Mouse (Mus musculus): Measurements from ENCODE around the gene Adcy6. TPM values are rescaled to one million over a fixed set of nuclear protein-coding genes. Genes with fewer than 3 reads are reported as not detected.

Adcy6 gene
- polyA plus RNA-seq, 1 experiment = 38.2 TPM

DNA sequence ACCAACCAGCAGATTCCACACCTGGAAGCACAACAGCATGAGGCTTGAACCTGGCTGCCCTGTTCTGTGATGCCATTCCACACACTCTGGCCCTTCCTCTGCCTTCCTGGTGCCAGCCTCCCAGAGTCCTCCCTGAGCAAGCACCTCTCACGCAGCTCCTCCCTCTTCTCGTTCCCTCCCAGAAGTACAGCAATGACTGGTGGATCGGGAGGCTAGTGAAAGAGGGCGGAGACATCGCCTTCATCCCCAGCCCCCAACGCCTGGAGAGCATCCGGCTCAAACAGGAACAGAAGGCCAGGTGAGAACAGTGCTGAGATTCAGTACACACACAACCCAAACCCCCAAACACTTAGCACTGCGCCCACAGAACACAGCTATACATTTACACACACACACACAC, 30.3 kb upstream of the Adcy6 start:
- no peak overlapping the region for H3K4me3 ChIP-seq (ENCODE audit: insufficient read depth, low read length)
- peaks cover 5% of the 10 kb centered on the region; the same call in 1 of the 2 replicates for H3K4me1 ChIP-seq (ENCODE audit: control insufficient read depth, insufficient read depth, low read length)
- TF ChIP-seq CTCF (IDR thresholded peaks at IDR 0.05; ENCODE audit: extremely low read depth, insufficient read depth, low read length) (no peak), POLR2A (IDR thresholded peaks at IDR 0.05; ENCODE audit: extremely low read depth, insufficient read depth, low read length) (no peak)
- H3K27ac ChIP-seq (ENCODE audit: insufficient read depth, low read length) = no peak overlapping the region

DNA sequence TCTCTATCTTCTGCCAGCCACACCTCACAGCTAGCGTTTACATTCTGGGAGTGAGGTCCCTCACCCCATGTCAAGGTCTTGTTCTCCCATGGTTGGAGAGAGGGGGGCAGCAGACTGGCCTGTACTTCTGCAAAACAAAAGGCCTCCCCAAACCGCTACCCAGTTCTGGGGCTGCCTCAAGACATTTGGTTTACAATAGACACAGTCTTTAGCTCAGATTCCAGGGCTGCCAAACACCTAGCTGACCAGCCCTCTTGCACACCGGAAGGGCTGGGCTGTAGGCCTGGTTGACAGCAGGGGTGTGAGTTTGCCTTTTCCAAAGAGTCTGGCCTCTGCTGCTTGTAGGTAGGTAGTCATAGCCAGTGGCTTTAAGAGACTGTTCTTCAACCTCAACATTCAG, 27.3 kb upstream of the Adcy6 start:
- TF ChIP-seq CTCF (IDR thresholded peaks at IDR 0.05; ENCODE audit: extremely low read depth, insufficient read depth, low read length) = no peak
- TF ChIP-seq POLR2A (IDR thresholded peaks at IDR 0.05; ENCODE audit: extremely low read depth, insufficient read depth, low read length) = no peak
- Histone ChIP-seq H3K4me3 (ENCODE audit: insufficient read depth, low read length) (no peak overlapping the region; the same call in 1 of the 2 replicates), H3K4me1 (ENCODE audit: control insufficient read depth, insufficient read depth, low read length) (peaks cover 5% of the 10 kb centered on the region; the same call in 1 of the 2 replicates), H3K27ac (ENCODE audit: insufficient read depth, low read length) (no peak overlapping the region)

DNA sequence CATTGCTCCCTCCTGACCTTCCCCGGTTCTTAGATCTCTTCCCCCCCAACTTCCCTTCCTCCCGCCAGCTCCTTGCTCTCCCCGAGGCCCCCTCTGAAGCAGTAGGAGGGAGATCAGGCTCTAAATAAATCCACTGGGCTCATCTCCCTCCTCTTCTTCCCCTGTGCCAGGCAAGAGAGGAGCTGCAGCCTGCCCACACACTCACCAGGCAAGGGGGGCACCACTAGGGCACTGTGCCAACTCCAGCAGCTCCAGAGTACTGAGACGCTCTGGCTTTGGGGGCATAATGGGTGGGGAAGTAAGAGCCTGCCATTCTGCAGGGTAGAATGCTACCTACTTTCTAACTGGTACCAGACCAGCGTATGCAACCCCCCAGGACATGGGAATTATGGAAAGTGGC, 26.6 kb upstream of the Adcy6 start:
- peak overlapping the region; percentile 54; the same call in 1 of the 2 replicates for H3K27ac ChIP-seq (ENCODE audit: insufficient read depth, low read length)
- TF ChIP-seq POLR2A (IDR thresholded peaks at IDR 0.05; ENCODE audit: extremely low read depth, insufficient read depth, low read length) (peak; percentile 47; the same call in 1 of the 2 replicates), CTCF (IDR thresholded peaks at IDR 0.05; ENCODE audit: extremely low read depth, insufficient read depth, low read length) (no peak)

DNA sequence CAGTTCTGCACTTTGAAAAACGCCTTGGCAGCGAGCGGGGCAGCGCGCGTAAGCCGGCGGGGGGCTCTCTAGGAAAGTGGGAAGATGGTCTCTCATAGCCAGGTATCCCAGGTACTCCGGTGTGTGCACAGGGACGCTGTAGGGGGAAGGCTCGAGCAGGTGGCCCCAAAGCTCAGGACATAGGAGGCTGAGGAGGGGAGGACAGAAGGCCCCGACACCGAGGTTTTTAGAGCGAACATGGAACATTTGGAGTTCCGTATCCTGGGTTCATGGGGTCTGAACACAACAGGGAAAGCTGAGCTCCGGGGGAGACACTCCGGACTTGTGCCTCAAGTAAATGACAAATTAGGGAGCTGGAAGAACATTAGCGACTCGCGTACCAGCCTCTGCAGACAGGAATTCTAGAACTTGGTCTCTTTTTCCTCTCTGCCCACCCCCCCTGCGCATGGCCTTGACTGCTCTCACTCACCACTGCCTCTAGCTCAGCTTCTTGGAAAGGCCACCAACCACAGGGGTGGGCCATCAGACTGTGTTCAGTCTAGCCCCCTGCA, 25.5 kb upstream of the Adcy6 start:
- peaks cover 5% of the 10 kb centered on the region; the same call in 1 of the 2 replicates for H3K4me1 ChIP-seq (ENCODE audit: control insufficient read depth, insufficient read depth, low read length)

More for the DNA sequence above, 26.6 kb upstream of the Adcy6 start:
- peak overlapping the region; percentile 71 for H3K4me3 ChIP-seq (ENCODE audit: insufficient read depth, low read length)
- H3K4me1 ChIP-seq (ENCODE audit: control insufficient read depth, insufficient read depth, low read length) = peaks cover 5% of the 10 kb centered on the region; the same call in 1 of the 2 replicates

DNA sequence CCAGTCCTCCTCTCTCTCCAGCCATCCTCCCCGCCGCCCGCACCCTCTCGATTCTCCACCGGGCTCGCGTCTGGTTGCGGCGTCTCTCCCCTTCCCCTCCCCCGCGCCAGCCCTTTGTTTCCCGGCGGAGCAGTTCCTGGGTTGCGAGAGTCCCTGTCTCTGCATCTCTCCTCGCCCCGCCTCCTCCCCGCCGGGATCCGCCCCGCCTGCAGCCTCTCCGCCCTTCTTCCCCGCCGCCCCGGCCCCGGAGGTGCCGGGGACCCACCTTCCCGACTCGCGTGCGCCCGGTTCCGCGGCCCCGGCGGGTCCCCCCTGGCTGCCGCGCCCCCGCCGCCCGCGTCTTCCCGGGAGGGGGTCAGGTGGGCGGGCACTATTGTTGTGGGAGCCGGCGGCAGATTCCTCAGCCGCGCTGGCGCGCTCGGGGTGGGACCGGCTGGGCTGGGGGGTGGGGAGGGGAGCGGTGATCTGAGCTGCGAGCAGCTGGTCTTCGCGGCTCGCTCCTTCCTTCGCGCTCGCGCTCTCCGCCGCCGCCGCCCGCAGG, 24.7 kb upstream of the Adcy6 start:
- no peak for TF ChIP-seq CTCF (IDR thresholded peaks at IDR 0.05; ENCODE audit: extremely low read depth, insufficient read depth, low read length)
- TF ChIP-seq POLR2A (IDR thresholded peaks at IDR 0.05; ENCODE audit: extremely low read depth, insufficient read depth, low read length) = peak; percentile 47; the same call in 1 of the 2 replicates
- H3K4me1 ChIP-seq (ENCODE audit: control insufficient read depth, insufficient read depth, low read length) = peaks cover 3% of the 10 kb centered on the region; the same call in 1 of the 2 replicates
- H3K27ac ChIP-seq (ENCODE audit: insufficient read depth, low read length) = no peak overlapping the region
- peak overlapping the region; percentile 71 for H3K4me3 ChIP-seq (ENCODE audit: insufficient read depth, low read length)

More for the DNA sequence above, 25.5 kb upstream of the Adcy6 start:
- peak overlapping the region; percentile 71 for H3K4me3 ChIP-seq (ENCODE audit: insufficient read depth, low read length)
- TF ChIP-seq POLR2A (IDR thresholded peaks at IDR 0.05; ENCODE audit: extremely low read depth, insufficient read depth, low read length) (no peak), CTCF (IDR thresholded peaks at IDR 0.05; ENCODE audit: extremely low read depth, insufficient read depth, low read length) (no peak)
- H3K27ac ChIP-seq (ENCODE audit: insufficient read depth, low read length) = peak overlapping the region; percentile 54

DNA sequence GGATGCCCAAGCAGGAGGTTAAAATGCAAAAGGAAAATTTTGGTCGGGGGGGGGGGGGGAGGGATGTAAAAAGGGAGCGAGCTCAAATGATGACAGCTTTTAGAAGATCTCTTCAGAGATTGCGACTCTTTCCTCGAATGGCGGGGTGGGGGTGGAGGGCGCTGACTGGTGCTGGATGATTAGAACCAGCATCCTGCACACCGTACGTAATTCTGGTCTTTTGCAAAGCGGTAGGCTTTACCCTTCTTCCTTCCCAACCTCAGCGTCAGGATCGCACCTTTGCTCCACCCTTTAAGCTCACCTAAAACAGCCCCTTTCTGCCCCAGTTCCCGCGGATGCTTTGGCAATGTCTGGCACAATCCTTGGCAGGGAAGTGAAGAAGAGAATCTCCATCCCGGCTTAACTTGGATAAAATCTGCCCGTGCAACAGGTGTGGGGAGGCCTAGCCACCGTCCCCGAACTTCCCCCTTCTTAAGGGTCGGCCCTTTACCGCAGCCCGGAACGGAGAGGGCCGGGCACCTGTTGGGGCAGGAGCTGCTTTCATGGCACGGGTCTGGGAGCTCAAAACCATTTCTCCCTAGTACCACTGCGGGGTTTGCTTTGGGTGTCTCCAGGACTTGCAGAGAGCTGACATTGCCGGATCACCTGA, 24.1 kb upstream of the Adcy6 start:
- Histone ChIP-seq H3K4me1 (ENCODE audit: control insufficient read depth, insufficient read depth, low read length) (peaks cover 7% of the 10 kb centered on the region; the same call in 1 of the 2 replicates), H3K4me3 (ENCODE audit: insufficient read depth, low read length) (peak overlapping the region; percentile 71), H3K27ac (ENCODE audit: insufficient read depth, low read length) (no peak overlapping the region)
- TF ChIP-seq CTCF (IDR thresholded peaks at IDR 0.05; ENCODE audit: extremely low read depth, insufficient read depth, low read length) (no peak), POLR2A (IDR thresholded peaks at IDR 0.05; ENCODE audit: extremely low read depth, insufficient read depth, low read length) (no peak)

DNA sequence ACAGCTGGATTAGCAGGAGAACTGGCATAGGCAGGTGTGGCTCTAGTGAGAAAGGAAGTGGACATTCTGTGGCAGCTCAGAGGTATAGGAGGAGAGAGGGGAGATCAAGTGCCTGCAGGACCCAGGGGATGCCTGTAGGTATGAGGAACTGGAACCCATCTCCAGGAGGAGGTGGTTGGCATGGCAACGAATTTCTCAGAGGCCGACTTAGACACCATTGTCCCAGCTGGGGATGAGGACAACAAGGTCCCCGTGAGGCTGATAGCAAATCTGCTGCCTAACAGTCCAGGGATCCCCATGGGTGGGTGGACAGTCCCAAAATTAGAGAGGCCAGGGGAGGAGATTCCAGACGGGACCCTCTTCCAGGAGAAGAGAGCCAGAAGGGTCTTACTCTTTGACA, 23.0 kb upstream of the Adcy6 start:
- no peak overlapping the region for H3K27ac ChIP-seq (ENCODE audit: insufficient read depth, low read length)
- H3K4me1 ChIP-seq (ENCODE audit: control insufficient read depth, insufficient read depth, low read length) = peaks cover 7% of the 10 kb centered on the region; the same call in 1 of the 2 replicates
- TF ChIP-seq CTCF (IDR thresholded peaks at IDR 0.05; ENCODE audit: extremely low read depth, insufficient read depth, low read length) (no peak), POLR2A (IDR thresholded peaks at IDR 0.05; ENCODE audit: extremely low read depth, insufficient read depth, low read length) (no peak)
- peak overlapping the region; percentile 71 for H3K4me3 ChIP-seq (ENCODE audit: insufficient read depth, low read length)

DNA sequence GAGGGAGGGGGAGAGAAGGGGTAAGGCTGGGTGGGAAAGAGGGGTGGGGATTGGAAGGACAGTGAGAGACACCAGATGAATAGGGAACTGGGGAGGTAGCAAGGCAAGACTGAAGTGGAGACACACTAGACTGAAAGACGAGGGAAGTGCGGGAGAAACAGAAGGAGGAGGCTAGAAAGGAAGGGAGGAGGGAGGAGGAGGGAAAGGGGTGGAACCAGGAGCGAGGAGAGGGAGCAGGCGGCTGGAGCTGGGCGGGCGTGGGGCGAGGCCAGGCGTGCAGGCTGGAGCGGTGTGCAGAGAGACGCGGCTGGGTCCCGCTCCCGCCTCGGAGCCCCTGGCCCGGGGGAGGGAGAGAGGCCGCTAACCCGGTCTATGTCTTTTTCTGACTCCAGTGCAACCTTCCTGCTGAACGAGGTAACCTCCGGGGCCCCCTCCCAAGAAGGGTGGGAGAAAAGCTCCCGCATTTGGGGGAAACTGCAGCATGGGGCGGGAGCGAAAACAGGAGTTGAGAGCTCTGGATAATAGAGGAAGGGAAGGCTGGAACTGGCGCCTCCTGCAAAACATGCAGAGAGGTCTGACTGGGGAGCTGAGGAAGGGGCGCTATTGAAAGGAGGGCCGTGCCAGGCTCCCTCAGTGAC, 22.4 kb upstream of the Adcy6 start:
- H3K4me1 ChIP-seq (ENCODE audit: control insufficient read depth, insufficient read depth, low read length) = peaks cover 5% of the 10 kb centered on the region; the same call in 1 of the 2 replicates
- no peak overlapping the region for H3K27ac ChIP-seq (ENCODE audit: insufficient read depth, low read length)
- TF ChIP-seq CTCF (IDR thresholded peaks at IDR 0.05; ENCODE audit: extremely low read depth, insufficient read depth, low read length) (no peak), POLR2A (IDR thresholded peaks at IDR 0.05; ENCODE audit: extremely low read depth, insufficient read depth, low read length) (peak; percentile 41; the same call in 1 of the 2 replicates)
- H3K4me3 ChIP-seq (ENCODE audit: insufficient read depth, low read length) = peak overlapping the region; percentile 71

DNA sequence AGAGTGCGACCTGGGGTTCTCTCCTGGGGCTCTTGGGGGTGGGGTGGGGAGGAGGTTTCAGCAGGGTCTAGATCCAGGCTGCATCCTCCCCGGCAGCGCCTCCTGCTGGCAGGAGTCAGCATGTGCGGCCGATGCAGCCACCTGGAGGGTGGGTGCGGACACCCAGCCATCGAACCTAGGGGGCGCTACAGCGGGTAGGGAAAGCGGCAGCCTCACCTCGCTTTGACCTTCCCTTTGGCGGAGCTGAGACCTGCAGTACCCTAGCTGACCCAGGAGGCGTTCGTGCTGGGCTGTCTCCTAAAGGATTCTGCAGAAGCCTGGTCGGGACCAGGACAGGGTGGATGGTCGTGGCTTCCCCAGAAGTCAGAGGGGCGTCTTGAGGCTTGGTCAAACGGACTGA, 21.6 kb upstream of the Adcy6 start:
- no peak overlapping the region for H3K27ac ChIP-seq (ENCODE audit: insufficient read depth, low read length)

More for the DNA sequence above, 21.6 kb upstream of the Adcy6 start:
- Histone ChIP-seq H3K4me3 (ENCODE audit: insufficient read depth, low read length) (peak overlapping the region; percentile 71; the same call in 1 of the 2 replicates), H3K4me1 (ENCODE audit: control insufficient read depth, insufficient read depth, low read length) (peaks cover 4% of the 10 kb centered on the region; the same call in 1 of the 2 replicates)
- TF ChIP-seq POLR2A (IDR thresholded peaks at IDR 0.05; ENCODE audit: extremely low read depth, insufficient read depth, low read length) = no peak
- TF ChIP-seq CTCF (IDR thresholded peaks at IDR 0.05; ENCODE audit: extremely low read depth, insufficient read depth, low read length) = peak; percentile 58

All from cortical plate, adult 2 months (tissue).